Mouse (Mus musculus) kidney, postnatal 4 days (tissue): ENCODE data around the gene Gjb2.

Source experiments
- DNase-seq, 2 experiments: peaks; one replicate each; pipeline ENCODE4 v3.0.0; 2021; ENCODE audit warnings: mixed read lengths in 2 of 2

The Gjb2 gene

DNA sequence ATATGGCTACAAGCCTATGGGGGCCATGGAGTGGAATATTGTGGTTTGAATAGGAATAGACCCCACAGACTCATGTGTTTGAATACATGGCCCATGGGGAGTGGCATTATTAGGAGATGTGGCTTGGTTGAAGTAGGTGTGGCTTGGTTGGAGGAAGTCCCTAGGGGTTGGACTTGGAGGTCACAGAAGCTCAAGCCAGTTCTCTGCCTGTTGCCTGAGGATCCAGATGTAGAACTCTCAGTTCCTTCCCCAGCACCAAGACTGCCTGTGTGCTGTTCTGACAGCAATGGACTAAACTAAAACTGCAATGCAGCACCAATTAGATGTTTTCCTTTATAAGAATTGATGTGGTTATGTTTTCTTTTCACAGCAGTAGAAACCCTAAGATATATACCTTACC is 38.4 kb downstream of the Gjb2 start:
- no peak for DNase-seq

DNA sequence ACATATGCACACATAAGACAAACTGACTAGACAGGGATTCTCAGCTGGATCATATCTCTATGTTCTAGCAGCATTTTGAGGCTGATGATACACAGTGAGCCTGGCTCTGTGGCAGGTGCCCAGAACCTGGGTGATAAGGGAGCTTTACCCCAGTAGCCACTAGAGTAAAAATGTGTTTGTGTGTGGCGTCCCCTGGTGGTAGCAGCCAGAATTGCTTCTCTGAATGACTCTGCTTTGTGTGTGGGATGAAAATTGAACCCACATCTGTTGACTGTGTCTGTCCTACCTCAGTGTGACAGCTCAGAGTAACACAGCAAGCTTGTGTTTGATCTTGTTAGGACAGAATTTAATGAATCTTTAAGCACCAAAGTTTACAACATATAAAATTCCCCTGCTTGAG is 44.5 kb downstream of the Gjb2 start:
- peak; percentile 82 to 83 for DNase-seq

DNA sequence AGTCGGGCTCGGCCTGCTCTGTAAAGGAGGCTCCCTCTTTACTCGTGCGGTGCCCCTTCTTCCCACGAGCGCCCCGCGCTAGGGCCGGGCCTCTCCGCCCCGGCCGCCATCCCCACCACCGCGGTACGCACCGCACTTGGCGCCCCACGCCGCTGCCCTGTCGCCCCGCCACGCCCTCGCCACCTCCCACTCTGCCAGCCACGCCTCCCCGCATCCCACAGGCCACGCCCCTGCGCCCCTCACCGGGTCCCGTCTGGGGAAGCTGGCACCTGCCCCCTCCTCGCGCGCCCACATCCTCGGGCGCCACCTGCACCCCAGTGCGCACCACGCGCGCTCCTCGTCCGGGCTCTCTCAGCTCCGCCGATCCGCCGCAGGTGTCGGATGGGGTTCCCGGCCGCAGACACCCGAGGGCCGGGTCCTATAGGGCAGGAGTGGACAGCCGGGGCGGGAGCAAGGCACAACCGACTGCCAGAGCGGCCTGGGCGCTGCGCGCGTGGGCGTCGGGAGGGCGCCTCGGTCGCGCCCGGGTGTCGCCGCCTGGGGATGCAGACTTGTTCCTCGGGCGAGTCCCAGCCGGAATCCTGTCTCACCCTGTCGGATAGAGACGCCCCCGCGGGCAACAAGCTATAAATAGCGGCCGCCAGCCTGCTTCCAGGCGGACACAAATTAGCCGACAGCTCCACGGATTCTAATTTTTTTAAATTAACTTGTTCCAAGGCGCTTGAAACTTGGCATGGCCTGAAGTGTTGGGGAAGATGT is 46.8 kb downstream of the Gjb2 start, which contains the start of gene Gja3:
Gene Gja3, minus strand, starts transcription at position 538 of the 759 bp plus-strand sequence.
- peak; percentile 69 to 76 for DNase-seq

GRCm38 (mm10) chr14:57057204-57057562 is 47.3 kb downstream of the Gjb2 start:
- no peak for DNase-seq

DNA sequence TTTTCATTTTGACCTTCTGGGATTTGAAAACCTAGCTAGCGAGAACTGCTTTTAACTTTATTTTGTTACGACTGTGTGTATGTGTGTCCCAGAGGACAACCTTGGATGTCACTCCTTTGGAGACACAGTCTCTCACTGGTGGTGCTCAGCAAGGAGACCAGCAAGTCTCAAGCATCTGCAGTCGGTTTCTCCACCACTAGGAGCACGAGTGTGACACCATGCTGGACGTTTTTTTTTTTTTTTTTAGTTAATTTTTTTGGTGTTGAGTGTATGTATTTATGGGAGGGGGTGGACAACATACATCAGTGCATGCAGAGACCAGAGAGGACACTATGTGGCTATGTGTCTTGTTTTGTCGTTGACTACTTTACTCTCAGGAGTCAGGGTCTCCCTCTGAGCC is 51.8 kb downstream of the Gjb2 start:
- no peak for DNase-seq
